Mouse (Mus musculus) E14TG2a.4 (cell line): ENCODE results near the gene Csnk1e.

Experiments
- CTCF ChIP-seq: conservative IDR thresholded peaks from 2 replicates; pipeline ENCODE4 v1.5.1; 2014; ENCODE audit warnings: low read length
- NANOG ChIP-seq: IDR thresholded peaks from 2 replicates; pipeline ENCODE4 v1.6.1; 2014; ENCODE audit warnings: borderline replicate concordance, low read length, mixed read lengths
- POU5F1 ChIP-seq: IDR thresholded peaks from 2 replicates; pipeline ENCODE4 v1.6.1; 2014; ENCODE audit warnings: low read length, borderline replicate concordance

DNA sequence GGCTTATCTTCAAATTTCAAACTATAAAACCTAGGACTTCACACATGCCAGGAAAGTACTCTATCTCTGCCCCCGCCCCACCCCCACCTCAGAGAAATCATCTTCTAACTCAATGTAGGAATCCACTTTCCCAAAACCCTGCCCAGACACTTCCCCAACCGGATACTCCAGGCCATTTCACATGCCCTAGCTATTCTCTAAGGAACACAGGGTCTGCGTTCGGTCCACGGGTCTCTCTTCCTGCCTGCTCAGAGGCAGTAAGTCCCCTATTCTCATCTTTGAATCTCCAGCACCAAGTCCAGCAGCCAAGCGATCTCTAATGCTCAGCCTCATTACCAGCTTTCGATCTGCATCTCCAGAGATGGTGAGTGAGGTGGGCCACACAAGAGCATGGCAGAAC is 75.7 kb downstream of the Csnk1e start:
- no peak for TF ChIP-seq CTCF
- no peak for TF ChIP-seq POU5F1
- no peak for TF ChIP-seq NANOG
